Mouse (Mus musculus) erythroblast, embryonic 14.5 days (primary cell): ENCODE measurements around the gene Polr3c.

Experiments used
- GATA1 ChIP-seq: IDR thresholded peaks from 2 replicates; pipeline ENCODE4 v1.6.1; 2012; ENCODE audit warnings: low read length, inconsistent platforms, mixed read lengths
- TAL1 ChIP-seq: IDR thresholded peaks from 3 replicates; pipeline ENCODE4 v1.6.1; 2012; ENCODE audit warnings: low read length, inconsistent platforms, mixed read lengths

GRCm38 (mm10) chr3:96666916-96667315, 60.5 kb downstream of the Polr3c start:
- no peak for TF ChIP-seq GATA1
- no peak for TF ChIP-seq TAL1
